Mouse (Mus musculus): ENCODE measurements around the gene 4931423N10Rik.
"Not testable (repeated sequence)": the region's sequence is repeated elsewhere in the genome, so short reads cannot be mapped to it uniquely, and the experiment has no call there.

Gene 4931423N10Rik

GRCm38 (mm10) chr2:23234065-23234773 is 26.9 kb downstream of the 4931423N10Rik start:
- Histone ChIP-seq H3K9me3 (ENCODE audit: low read length) (no peaks in the 10 kb centered on the region), H3K4me1 (replicated peaks; ENCODE audit: low read depth, low read length) (no peaks in the 10 kb centered on the region), H3K36me3 (ENCODE audit: insufficient read depth, low read length) (no peaks in the 10 kb centered on the region), H3K4me3 (replicated peaks; ENCODE audit: low read length) (peak overlapping the region; percentile 51; the same call in 1 of the 2 replicates), H3K27me3 (ENCODE audit: insufficient read depth, low read length) (peaks cover 24% of the 10 kb centered on the region)
- TF ChIP-seq POU5F1 (IDR thresholded peaks at IDR 0.05; ENCODE audit: borderline replicate concordance, low read length) (no peak), NANOG (IDR thresholded peaks at IDR 0.05; ENCODE audit: borderline replicate concordance, low read length) (no peak), CTCF (conservative IDR thresholded peaks at IDR 0.05; ENCODE audit: low read length) (no peak)

DNA sequence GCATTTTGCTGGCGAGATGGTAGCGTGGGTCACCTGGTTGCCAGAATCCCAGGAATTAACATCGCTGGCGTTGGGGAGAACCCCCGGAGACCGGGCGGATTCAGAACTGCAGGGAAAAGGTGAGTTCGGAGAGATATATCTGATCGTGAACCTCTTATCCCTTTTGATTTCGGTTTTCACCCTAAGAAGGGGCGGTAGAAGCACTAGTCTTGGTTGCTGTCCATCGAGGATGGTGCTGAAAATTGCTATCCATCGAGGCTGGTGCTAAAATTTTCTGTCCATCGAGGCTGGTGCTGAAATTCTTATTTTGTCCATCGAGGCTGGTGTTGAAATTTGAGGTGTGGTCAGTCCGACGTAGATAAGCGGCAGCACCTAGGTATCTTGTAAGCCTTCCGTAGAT is 83.7 kb downstream of the 4931423N10Rik start:
- not testable (repeated sequence) for H3K27me3 ChIP-seq (ENCODE audit: insufficient read depth, low read length); H3K4me1 ChIP-seq (replicated peaks; ENCODE audit: low read depth, low read length); H3K36me3 ChIP-seq (ENCODE audit: insufficient read depth, low read length)
- Histone ChIP-seq H3K4me3 (replicated peaks; ENCODE audit: low read length) (0 out of 2 replicates have a peak overlapping the region, but pooled peaks have one; percentile 35), H3K9me3 (ENCODE audit: low read length) (peaks cover 34% of the 10 kb centered on the region)

DNA sequence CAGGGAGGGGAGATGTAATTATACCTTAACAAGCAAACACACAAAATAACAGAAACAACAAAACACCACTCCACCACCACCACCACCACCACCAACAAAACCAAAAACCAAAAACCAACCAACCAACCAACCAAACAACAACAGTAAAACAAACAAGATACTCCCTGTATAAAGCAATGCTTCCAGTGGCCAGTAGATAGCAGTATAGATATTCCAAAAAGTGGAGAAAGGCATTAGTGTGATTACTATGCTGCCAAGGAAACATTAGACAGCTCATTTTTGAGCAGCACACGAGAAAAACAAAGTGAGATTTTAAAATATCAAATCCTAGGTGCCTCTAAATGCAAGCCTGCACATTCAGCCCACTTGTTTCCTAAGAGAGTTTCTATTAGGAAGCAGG is 107.6 kb downstream of the 4931423N10Rik start:
- Histone ChIP-seq H3K9me3 (ENCODE audit: low read length) (no peaks in the 10 kb centered on the region), H3K36me3 (ENCODE audit: insufficient read depth, low read length) (no peaks in the 10 kb centered on the region), H3K4me3 (replicated peaks; ENCODE audit: low read length) (no peak overlapping the region), H3K4me1 (replicated peaks; ENCODE audit: low read depth, low read length) (no peaks in the 10 kb centered on the region), H3K27me3 (ENCODE audit: insufficient read depth, low read length) (0 out of 2 replicates have a peak, but pooled peaks cover 2% of the 10 kb centered on the region)
- TF ChIP-seq CTCF (conservative IDR thresholded peaks at IDR 0.05; ENCODE audit: low read length) (peak; percentile 44), POU5F1 (IDR thresholded peaks at IDR 0.05; ENCODE audit: borderline replicate concordance, low read length) (no peak), NANOG (IDR thresholded peaks at IDR 0.05; ENCODE audit: borderline replicate concordance, low read length) (no peak)
